Mouse (Mus musculus): ENCODE measurements around the gene Rnaseh2b. TPM values are rescaled to one million over a fixed set of nuclear protein-coding genes. Genes with fewer than 3 reads are reported as not detected.

Gene Rnaseh2b
- polyA plus RNA-seq, 1 experiment from 2014 or later, result 65.3 TPM

DNA sequence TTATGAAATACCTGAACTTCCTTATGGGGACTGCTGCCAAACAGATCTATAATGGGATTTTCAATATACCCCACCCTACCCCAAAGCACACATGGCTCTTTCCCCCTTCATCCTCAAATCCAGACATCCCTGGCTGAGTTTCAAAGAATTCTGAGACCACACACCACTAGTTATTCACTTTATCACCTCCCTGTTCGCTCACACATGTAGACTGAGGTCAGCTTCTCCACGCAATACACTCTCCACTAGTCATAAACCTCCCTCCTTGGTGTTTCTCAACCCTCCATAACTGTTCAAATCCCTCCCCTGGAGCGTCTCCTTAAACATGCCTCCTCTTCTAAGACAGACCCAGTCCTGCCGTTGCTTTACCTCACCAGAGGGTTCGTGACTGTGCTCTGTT, 31.1 kb downstream of the Rnaseh2b start:
- Histone ChIP-seq H3K9ac (replicated peaks) (no peak overlapping the region), H3K9me3 (no peaks in the 10 kb centered on the region), H3K4me1 (peaks cover 12% of the 10 kb centered on the region), H3K4me3 (no peak overlapping the region), H3K27ac (replicated peaks) (no peak overlapping the region), H3K36me3 (no peaks in the 10 kb centered on the region), H3K4me2 (replicated peaks) (no peak overlapping the region), H3K27me3 (peaks cover 4% of the 10 kb centered on the region; the same call in 1 of the 2 replicates)
- no peak for ATAC-seq (ENCODE audit: low FRiP score, low read depth)
- 92% methylated on average over 5 of the region's 5 CpGs for WGBS

DNA sequence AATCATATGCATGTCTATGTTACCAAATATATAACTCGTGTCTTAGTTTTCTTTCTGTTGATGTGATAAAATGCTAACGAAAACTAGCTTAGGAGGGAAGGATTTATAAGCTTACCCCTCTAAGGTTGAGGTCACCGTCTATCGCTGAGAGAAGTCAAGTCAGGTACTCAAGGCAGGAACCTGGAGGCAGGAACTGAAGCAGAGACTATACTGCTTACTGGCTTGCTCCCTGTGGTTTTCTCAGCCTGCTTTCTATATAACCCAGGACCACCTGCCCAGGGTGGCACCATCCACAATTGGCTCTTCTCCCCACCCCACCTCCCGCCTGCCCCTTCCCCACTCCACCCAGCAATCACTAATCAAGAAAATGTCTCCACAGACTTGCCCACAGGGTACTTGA, 32.6 kb downstream of the Rnaseh2b start:
- Histone ChIP-seq H3K27me3 (peaks cover 4% of the 10 kb centered on the region; the same call in 1 of the 2 replicates), H3K4me1 (peaks cover 12% of the 10 kb centered on the region), H3K27ac (replicated peaks) (no peak overlapping the region), H3K4me2 (replicated peaks) (no peak overlapping the region), H3K36me3 (no peaks in the 10 kb centered on the region), H3K9ac (replicated peaks) (no peak overlapping the region), H3K4me3 (no peak overlapping the region), H3K9me3 (no peaks in the 10 kb centered on the region)
- WGBS, result 92% methylated on average over 5 of the region's 5 CpGs
- ATAC-seq (ENCODE audit: low FRiP score, low read depth), result no peak

DNA sequence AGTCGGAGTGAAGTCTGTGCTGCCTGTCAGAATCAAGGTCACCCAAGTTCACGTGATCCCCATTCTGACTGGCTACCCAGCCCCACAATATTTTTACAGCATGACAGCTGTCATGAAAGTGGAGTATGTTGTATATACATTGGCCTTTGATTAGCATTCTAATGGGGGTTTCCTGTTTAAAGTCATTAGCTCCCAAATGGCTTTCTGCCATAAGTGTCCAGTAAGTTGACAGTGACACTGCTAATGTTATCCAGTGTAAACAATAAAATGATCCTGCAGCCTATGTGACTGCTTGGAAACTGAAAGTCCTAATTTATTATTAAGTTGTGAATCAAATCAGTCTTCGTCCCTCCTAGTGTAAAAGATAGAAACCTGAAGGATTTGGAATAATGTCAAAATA, 33.6 kb downstream of the Rnaseh2b start:
- ATAC-seq (ENCODE audit: low FRiP score, low read depth), result no peak

DNA sequence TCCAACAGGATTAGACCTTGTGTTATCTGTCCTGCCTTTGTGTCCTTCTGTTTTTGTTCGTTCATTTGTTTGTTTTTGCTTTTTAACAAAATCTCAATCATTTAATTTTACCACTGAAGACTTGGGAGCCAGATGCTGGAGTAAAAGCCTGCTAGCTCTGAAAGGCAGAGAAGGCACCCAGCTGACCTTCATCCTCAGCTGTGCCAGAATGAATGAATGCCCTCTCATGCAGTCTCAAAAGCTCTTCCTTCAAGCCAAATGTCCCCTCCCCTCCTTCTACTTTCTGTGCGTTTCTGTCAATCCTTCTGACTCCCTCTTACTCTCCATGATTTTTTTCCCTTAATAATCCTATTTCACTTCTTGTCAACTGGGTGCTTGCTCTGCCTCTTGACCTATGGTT, 34.8 kb downstream of the Rnaseh2b start:
- ATAC-seq (ENCODE audit: low FRiP score, low read depth), result no peak

More for the DNA sequence above, 33.6 kb downstream of the Rnaseh2b start:
- H3K4me1 ChIP-seq, result peaks cover 16% of the 10 kb centered on the region
- H3K4me2 ChIP-seq (replicated peaks), result no peak overlapping the region
- H3K36me3 ChIP-seq, result no peaks in the 10 kb centered on the region
- no peak overlapping the region for H3K27ac ChIP-seq (replicated peaks)
- H3K9me3 ChIP-seq, result no peaks in the 10 kb centered on the region
- WGBS, result 85% methylated on average over 3 of the region's 3 CpGs
- no peak overlapping the region for H3K4me3 ChIP-seq
- H3K9ac ChIP-seq (replicated peaks), result no peak overlapping the region
- H3K27me3 ChIP-seq, result peaks cover 4% of the 10 kb centered on the region; the same call in 1 of the 2 replicates

DNA sequence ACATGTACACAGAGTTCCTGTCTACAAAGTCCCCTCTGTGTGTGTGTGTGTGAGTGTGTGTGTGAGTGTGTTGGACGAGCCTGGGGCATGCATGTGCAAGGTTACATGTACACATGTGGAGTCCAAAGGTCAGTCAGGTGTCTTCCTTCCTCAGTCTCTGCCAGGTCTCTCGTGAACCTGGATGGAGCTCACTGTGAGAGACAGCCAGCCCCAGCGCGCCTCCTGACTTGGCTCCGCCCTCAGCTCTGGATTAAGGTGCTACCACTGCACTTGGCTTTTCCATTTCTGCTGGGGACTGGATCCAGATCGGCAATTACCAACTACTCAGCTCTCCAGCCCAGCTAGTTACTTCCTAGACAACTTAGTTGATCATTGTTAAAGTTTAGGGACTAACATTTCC, 36.2 kb downstream of the Rnaseh2b start:
- Histone ChIP-seq H3K4me2 (replicated peaks) (no peak overlapping the region), H3K4me1 (peaks cover 31% of the 10 kb centered on the region), H3K9me3 (no peaks in the 10 kb centered on the region), H3K27me3 (no peaks in the 10 kb centered on the region), H3K27ac (replicated peaks) (no peak overlapping the region), H3K4me3 (no peak overlapping the region), H3K36me3 (no peaks in the 10 kb centered on the region), H3K9ac (replicated peaks) (no peak overlapping the region)
- ATAC-seq (ENCODE audit: low FRiP score, low read depth), result no peak
- WGBS, result 52% methylated on average over 6 of the region's 6 CpGs

More for the DNA sequence above, 34.8 kb downstream of the Rnaseh2b start:
- Histone ChIP-seq H3K4me1 (peaks cover 20% of the 10 kb centered on the region), H3K27ac (replicated peaks) (0 out of 2 replicates have a peak overlapping the region, but pooled peaks have one; percentile 10), H3K36me3 (no peaks in the 10 kb centered on the region), H3K9me3 (no peaks in the 10 kb centered on the region), H3K4me2 (replicated peaks) (no peak overlapping the region), H3K9ac (replicated peaks) (no peak overlapping the region), H3K27me3 (no peaks in the 10 kb centered on the region), H3K4me3 (no peak overlapping the region)
- 8% methylated on average over 2 of the region's 2 CpGs for WGBS

DNA sequence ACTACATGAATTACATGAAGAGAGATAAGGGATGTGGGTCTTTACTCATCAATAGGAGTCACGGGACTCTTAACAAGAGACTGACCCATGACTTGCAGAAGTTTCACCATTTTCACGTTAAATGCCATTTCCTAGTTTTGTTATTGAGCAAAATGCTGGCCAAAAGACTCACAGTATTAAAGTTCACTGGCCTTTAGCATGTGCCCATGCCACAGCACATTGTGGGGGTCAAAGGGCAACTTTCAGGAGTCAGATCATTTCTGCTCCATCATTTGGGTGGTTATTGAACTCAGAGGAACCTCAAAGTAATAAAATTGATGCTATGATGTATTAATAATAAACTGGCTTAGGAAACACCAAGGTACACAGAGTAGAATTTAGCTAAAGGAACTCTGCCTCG, 37.2 kb downstream of the Rnaseh2b start:
- H3K27ac ChIP-seq (replicated peaks), result no peak overlapping the region
- peaks cover 35% of the 10 kb centered on the region for H3K4me1 ChIP-seq
- H3K36me3 ChIP-seq, result no peaks in the 10 kb centered on the region
- no peak overlapping the region for H3K4me2 ChIP-seq (replicated peaks)
- no peak overlapping the region for H3K4me3 ChIP-seq
- no peaks in the 10 kb centered on the region for H3K9me3 ChIP-seq
- ATAC-seq (ENCODE audit: low FRiP score, low read depth), result no peak
- WGBS, result 86% methylated on average over 3 of the region's 3 CpGs
- H3K27me3 ChIP-seq, result no peaks in the 10 kb centered on the region
- H3K9ac ChIP-seq (replicated peaks), result no peak overlapping the region

DNA sequence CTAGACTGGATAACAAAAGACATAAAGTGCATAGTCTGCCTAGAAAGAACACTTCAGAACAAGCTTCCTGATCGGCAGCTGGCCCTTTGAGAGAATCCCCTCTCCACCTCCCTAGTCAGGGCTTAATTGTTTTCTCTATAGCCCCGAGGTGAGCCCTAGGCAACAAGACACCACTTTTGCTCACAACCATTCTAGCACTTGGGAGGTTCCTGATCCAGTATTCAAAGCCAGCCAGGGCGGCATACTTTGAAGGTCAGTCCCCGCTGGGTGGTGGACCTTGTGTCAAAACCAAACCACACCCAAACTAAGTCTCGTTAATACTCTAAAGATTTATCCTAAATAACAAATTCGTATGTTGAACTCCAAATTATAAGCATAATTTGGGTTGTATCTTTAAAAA, 39.1 kb downstream of the Rnaseh2b start:
- peak overlapping the region; percentile 75 for H3K4me2 ChIP-seq (replicated peaks)
- H3K36me3 ChIP-seq, result no peaks in the 10 kb centered on the region
- peaks cover 34% of the 10 kb centered on the region for H3K4me1 ChIP-seq
- H3K9ac ChIP-seq (replicated peaks), result peak overlapping the region; percentile 67; the same call in 1 of the 2 replicates
- H3K4me3 ChIP-seq, result peak overlapping the region; percentile 68
- peak overlapping the region; percentile 68; the same call in 1 of the 2 replicates for H3K27ac ChIP-seq (replicated peaks)
- peak; percentile 21; the same call in 1 of the 2 replicates for ATAC-seq (ENCODE audit: low FRiP score, low read depth)
- WGBS, result 16% methylated on average over 6 of the region's 6 CpGs
- no peaks in the 10 kb centered on the region for H3K27me3 ChIP-seq
- H3K9me3 ChIP-seq, result no peaks in the 10 kb centered on the region

DNA sequence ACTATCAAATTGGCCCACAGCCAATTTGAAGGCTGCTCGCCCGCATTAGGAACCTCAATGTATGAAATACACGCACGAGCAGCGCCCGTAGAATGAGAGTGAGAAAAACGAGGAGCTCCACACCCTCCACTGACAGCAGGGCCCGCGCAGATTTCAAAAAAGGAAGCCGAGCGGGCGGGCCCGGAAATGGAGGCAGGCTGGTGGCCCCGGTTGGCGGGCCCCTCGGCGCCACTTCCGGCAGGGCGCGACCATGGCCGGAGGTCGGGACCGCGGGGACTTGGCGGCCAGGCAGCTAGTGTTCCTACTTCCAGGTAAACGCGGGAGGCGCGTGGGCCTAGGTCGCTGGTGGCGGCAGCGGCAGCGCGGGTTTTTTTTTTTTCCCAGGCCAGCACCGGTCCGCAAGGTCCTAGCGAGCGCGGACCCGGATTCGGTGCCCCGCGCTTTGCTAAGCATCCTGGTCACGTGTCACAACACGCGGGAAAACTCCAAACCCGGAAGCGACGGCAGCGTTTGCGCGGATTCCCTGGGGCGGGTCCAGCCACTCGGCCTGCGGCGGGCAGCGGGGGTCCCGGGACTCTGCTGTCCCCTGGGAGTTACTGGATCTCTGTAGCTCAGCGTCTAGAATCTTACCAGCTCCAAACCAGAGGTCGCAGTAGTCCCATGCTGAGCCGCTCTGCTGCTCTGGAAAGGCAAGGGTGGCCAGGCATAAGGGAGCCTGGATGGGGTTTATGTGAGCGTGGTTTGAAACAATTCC, 39.7 kb downstream of the Rnaseh2b start:
- Histone ChIP-seq H3K9ac (replicated peaks) (peak overlapping the region; percentile 67), H3K4me2 (replicated peaks) (peak overlapping the region; percentile 75), H3K27ac (replicated peaks) (peak overlapping the region; percentile 68), H3K4me3 (peak overlapping the region; percentile 68), H3K4me1 (peaks cover 28% of the 10 kb centered on the region), H3K9me3 (no peaks in the 10 kb centered on the region), H3K36me3 (no peaks in the 10 kb centered on the region), H3K27me3 (no peaks in the 10 kb centered on the region)
- under 1% methylated on average over 56 of the region's 62 CpGs for WGBS
- ATAC-seq (ENCODE audit: low FRiP score, low read depth), result peak; percentile 86

DNA sequence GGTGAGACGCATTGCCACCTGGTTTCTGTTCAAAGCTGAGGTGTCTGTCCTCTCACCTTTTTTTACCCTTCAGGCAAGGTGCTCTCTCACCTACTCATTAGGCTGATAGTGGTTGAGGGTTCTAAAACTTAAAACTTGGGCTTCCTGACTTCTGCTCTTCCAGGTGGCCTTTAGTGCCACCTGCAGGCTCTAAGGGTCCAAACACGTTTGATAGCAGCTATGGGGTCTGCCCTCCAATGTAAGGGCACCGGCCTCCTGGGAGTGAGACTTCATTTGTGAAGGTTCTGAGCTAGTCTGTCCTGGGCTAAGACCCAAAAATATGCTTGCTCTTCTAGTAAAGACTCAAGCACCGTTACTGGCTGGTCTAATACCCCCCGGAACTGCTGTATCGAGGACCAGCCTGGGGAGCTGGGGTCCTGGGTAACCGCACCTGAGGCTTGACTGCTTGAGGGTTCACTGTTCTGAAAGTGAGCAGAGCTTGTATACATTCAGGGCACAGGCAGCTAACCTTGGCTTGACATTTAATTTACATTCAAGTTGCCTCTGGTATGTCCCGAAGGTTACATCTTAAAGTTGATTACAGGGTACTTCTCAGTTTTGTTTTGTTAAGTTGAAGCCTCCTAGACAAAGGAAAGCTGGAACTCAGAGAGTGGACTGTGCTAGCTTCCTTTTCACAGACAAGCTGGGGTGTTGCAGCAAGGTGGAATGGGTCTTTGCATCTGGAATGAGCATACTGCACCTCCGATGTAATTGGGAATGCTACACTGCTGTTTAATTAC, 41.7 kb downstream of the Rnaseh2b start:
- WGBS, result 79% methylated on average over 9 of the region's 9 CpGs
- ATAC-seq (ENCODE audit: low FRiP score, low read depth), result no peak
- H3K9ac ChIP-seq (replicated peaks), result no peak overlapping the region
- H3K9me3 ChIP-seq, result no peaks in the 10 kb centered on the region
- no peaks in the 10 kb centered on the region for H3K36me3 ChIP-seq
- no peak overlapping the region for H3K4me2 ChIP-seq (replicated peaks)
- H3K4me3 ChIP-seq, result no peak overlapping the region
- H3K4me1 ChIP-seq, result peaks cover 23% of the 10 kb centered on the region
- H3K27me3 ChIP-seq, result no peaks in the 10 kb centered on the region
- H3K27ac ChIP-seq (replicated peaks), result no peak overlapping the region

DNA sequence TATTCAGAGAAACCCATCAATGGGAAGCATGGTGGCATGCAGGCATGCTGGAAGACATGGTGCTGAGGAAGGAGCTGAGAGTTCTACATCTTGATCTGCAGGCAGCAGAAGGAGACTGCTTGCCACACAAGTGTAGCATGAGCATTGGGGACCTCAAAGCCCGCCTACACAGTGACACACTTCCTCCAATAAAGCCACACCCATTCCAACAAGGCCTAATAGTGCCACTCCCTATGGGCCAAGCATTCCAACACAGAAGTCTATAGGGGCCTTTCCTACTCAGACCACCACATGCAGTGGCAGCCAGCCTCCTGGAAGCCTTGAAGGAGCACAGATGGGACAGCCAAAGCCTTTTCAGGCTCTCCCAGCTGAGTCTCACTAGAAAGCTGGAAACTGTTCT, 46.8 kb downstream of the Rnaseh2b start:
- no peak for ATAC-seq (ENCODE audit: low FRiP score, low read depth)
- H3K9me3 ChIP-seq, result no peaks in the 10 kb centered on the region
- H3K4me3 ChIP-seq, result no peak overlapping the region
- peaks cover 9% of the 10 kb centered on the region; the same call in 1 of the 2 replicates for H3K4me1 ChIP-seq
- no peak overlapping the region for H3K27ac ChIP-seq (replicated peaks)
- H3K4me2 ChIP-seq (replicated peaks), result no peak overlapping the region
- H3K27me3 ChIP-seq, result no peaks in the 10 kb centered on the region
- H3K36me3 ChIP-seq, result no peaks in the 10 kb centered on the region
- WGBS, result 100% methylated on average over 1 of the region's 1 CpGs
- H3K9ac ChIP-seq (replicated peaks), result no peak overlapping the region

DNA sequence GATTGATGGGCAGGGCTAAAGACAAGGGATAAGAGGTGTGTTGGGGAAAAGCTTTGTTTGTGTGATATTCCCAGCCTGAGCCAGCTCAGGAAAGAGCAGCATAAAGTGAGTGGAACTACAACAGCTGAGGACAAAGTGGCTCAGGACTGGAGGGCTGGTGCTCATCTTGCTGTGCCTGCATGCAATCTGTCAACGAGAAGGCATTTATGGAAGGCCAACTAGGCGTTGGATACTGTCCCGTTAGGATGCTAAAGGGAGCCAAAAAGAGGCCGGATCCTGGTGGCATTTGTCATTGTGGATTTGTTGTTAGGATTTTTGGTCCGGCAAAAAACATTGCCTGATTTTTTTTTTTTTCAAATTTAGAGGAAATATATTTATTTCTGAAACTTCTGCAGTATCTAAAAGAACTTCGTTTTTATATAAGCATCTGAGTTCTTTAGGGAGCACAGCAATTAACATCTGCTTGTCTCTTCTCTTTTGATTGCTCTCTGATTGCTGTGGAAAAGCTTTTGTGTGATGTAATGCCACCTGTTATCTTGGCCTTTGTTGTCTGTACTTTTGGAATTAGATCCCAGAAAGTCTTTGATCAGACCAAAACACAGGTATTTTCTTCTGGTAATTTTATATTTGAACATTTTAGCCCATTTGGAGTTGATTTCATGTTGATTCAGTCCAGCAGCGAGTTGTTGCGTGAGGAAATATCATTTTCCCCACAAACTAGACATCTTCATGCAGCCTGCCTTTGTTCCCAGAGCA, 49.7 kb downstream of the Rnaseh2b start:
- Histone ChIP-seq H3K4me1 (peaks cover 18% of the 10 kb centered on the region; the same call in 1 of the 2 replicates), H3K9ac (replicated peaks) (no peak overlapping the region), H3K27ac (replicated peaks) (no peak overlapping the region), H3K4me2 (replicated peaks) (no peak overlapping the region), H3K36me3 (no peaks in the 10 kb centered on the region), H3K27me3 (no peaks in the 10 kb centered on the region), H3K4me3 (no peak overlapping the region), H3K9me3 (no peaks in the 10 kb centered on the region)
- WGBS, result 85% methylated on average over 8 of the region's 8 CpGs
- ATAC-seq (ENCODE audit: low FRiP score, low read depth), result no peak

All from midbrain, embryonic 12.5 days (tissue).